ENCODE assay signal across 13 mouse cellular contexts in genomic region chr5:31983817-31984368, GRCm38 (mm10).
DNase-seq lines count a peak whose midpoint lies in the region; ATAC-seq and TF ChIP-seq lines count a peak whose summit lies in the region.
"Had no signal": no experiment of that assay in that cellular context is flagged by ENCODE, and none has a peak within 500 bp of the region (broad histone marks: within the 10 kb centered on the region; RNA-seq: fewer than 3 reads in every experiment).

No protein-coding gene starts in this region.

- no peak for TF ChIP-seq CTCF in layer of hippocampus, adult 2 months (conservative IDR thresholded peaks at IDR 0.05)
- TF ChIP-seq CTCF in C2C12 (IDR thresholded peaks at IDR 0.05; ENCODE audit: control insufficient read depth, insufficient read depth, insufficient read length), result no peak

- H3K4me2 ChIP-seq in myocyte (ENCODE audit: low read depth), result peak overlapping the region; percentile 64
- H3K4me2 ChIP-seq: forebrain, embryonic 15.5 days; liver, embryonic 12.5 days had no signal

- no peaks in the 10 kb centered on the region for H3K79me3 ChIP-seq in C2C12 (ENCODE audit: low read depth)

- no peaks in the 10 kb centered on the region for H3K36me3 ChIP-seq in C2C12 (ENCODE audit: control insufficient read depth, insufficient read depth)
- no peaks in the 10 kb centered on the region for H3K36me3 ChIP-seq in myocyte (ENCODE audit: control insufficient read depth, insufficient read depth)
- H3K36me3 ChIP-seq: forebrain, embryonic 15.5 days; heart, embryonic 10.5 days; liver, embryonic 12.5 days; midbrain, embryonic 10.5 days had no signal

- no peak for DNase-seq in layer of hippocampus, adult 2 months (ENCODE audit: low spot score in 2 of 2)
- DNase-seq in layer of hippocampus, postnatal 36 days, result no peak
- DNase-seq in kidney, adult 8-10 months, result no peak
- DNase-seq in yolk sac, embryonic 10.5 days (ENCODE audit: low spot score), result no peak
- DNase-seq: cerebellum, adult 11-12 months had no signal

- H3K4me1 ChIP-seq in brown adipose tissue, adult 24 weeks (ENCODE audit: control insufficient read depth, insufficient read depth, insufficient read length, low read length), result no peaks in the 10 kb centered on the region
- H3K4me1 ChIP-seq: liver, embryonic 12.5 days; midbrain, embryonic 10.5 days had no signal

- ATAC-seq in CD4-positive, CD25-positive, alpha-beta regulatory T cell, adult 4 months, result no peak
- ATAC-seq: forebrain, embryonic 15.5 days; liver, embryonic 12.5 days had no signal

- H3K27ac ChIP-seq in layer of hippocampus, adult 2 months, result peak overlapping the region; percentile 86
- H3K27ac ChIP-seq in brown adipose tissue, adult 24 weeks (replicated peaks; ENCODE audit: low read depth, low read length), result peak overlapping the region; percentile 45
- H3K27ac ChIP-seq: forebrain, embryonic 15.5 days; heart, embryonic 10.5 days; liver, embryonic 12.5 days; midbrain, embryonic 10.5 days had no signal

- TF ChIP-seq POLR2A in myocyte (IDR thresholded peaks at IDR 0.05; ENCODE audit: insufficient read length, low read depth), result no peak

- no peak overlapping the region for H3ac ChIP-seq in C2C12 (ENCODE audit: control insufficient read depth, insufficient read length, low read depth)
- no peak overlapping the region for H3ac ChIP-seq in myocyte (ENCODE audit: control insufficient read depth, insufficient read length)

- no peak overlapping the region for H3K4me3 ChIP-seq in layer of hippocampus, adult 2 months
- H3K4me3 ChIP-seq in C2C12 (ENCODE audit: insufficient read depth, poor library complexity, severe bottlenecking) (no peak overlapping the region), myocyte (no peak overlapping the region)
- H3K4me3 ChIP-seq in brown adipose tissue, adult 24 weeks (ENCODE audit: insufficient read depth, low read depth, low read length), result no peak overlapping the region
- H3K4me3 ChIP-seq: forebrain, embryonic 15.5 days; heart, embryonic 10.5 days; liver, embryonic 12.5 days; midbrain, embryonic 10.5 days had no signal

- no peaks in the 10 kb centered on the region for H3K27me3 ChIP-seq in C2C12 (ENCODE audit: control insufficient read depth, insufficient read depth, insufficient read length)
- no peaks in the 10 kb centered on the region for H3K27me3 ChIP-seq in myocyte (ENCODE audit: control insufficient read depth, insufficient read depth, insufficient read length)
- H3K27me3 ChIP-seq: forebrain, embryonic 15.5 days; liver, embryonic 12.5 days had no signal

- H3K79me2 ChIP-seq in C2C12 (ENCODE audit: control insufficient read depth, insufficient read depth) (no peaks in the 10 kb centered on the region), myocyte (ENCODE audit: control insufficient read depth, insufficient read depth) (no peaks in the 10 kb centered on the region)

TF ChIP-seq in C2C12, 6 proteins besides CTCF, POLR2A, EP300 and RAD21:
- TF ChIP-seq CEBPB (IDR thresholded peaks at IDR 0.05; ENCODE audit: low read depth), result peak; percentile 70
- peak; percentile 12 for TF ChIP-seq MYOD1 (IDR thresholded peaks at IDR 0.05; ENCODE audit: control insufficient read depth, insufficient read length, low read depth)
- TF ChIP-seq MYOG (IDR thresholded peaks at IDR 0.05; ENCODE audit: control insufficient read depth, extremely low read depth, insufficient read length), result no peak
- TF ChIP-seq FOSL1 (IDR thresholded peaks at IDR 0.05; ENCODE audit: insufficient read depth, low read length, poor library complexity, severe bottlenecking), result peak; percentile 35
- no peak for TF ChIP-seq USF1 (IDR thresholded peaks at IDR 0.05; ENCODE audit: low read depth)
- no peak for TF ChIP-seq MAX (IDR thresholded peaks at IDR 0.05)

TF ChIP-seq in myocyte, 11 proteins besides CTCF, POLR2A, EP300 and RAD21:
- TF ChIP-seq MYOD1 (IDR thresholded peaks at IDR 0.05; ENCODE audit: control insufficient read depth in 1 of 3, insufficient read length in 2 of 3, low read depth in 2 of 3), result peak in 1 of 3 experiments; percentile 20
- TF ChIP-seq CEBPB (IDR thresholded peaks at IDR 0.05; ENCODE audit: insufficient read depth, poor library complexity, severe bottlenecking), result 0 out of 2 replicates have a peak, but pooled peaks have one; percentile 30
- TF ChIP-seq POLR2AphosphoS2 (IDR thresholded peaks at IDR 0.05; ENCODE audit: insufficient read length, low read depth), result no peak
